Mouse (Mus musculus) olfactory bulb, adult 2 months (tissue): ENCODE measurements around the gene Scfd2. TPM values are rescaled to one million over a fixed set of nuclear protein-coding genes. Genes with fewer than 3 reads are reported as not detected.

Source experiments
- H3K27ac ChIP-seq: fragments of 200-500 bp; 2 replicates; pipeline ENCODE4 v1.5.1; 2012; ENCODE audit warnings: low read depth, low read length; ENCODE audit not compliant: insufficient read depth
- H3K4me1 ChIP-seq: fragments of 200-500 bp; 2 replicates; pipeline ENCODE4 v1.6.1; 2012; ENCODE audit warnings: low read length; ENCODE audit not compliant: control insufficient read depth, insufficient read depth
- H3K4me3 ChIP-seq: fragments of 200-500 bp; 2 replicates; pipeline ENCODE4 v1.5.1; 2012; ENCODE audit warnings: mild to moderate bottlenecking, low read depth, low read length, moderate library complexity; ENCODE audit not compliant: insufficient read depth
- CTCF ChIP-seq: fragments of 200-500 bp; IDR thresholded peaks from 2 replicates; pipeline ENCODE4 v1.5.1; 2012; ENCODE audit warnings: low read depth, mild to moderate bottlenecking, low read length, moderate library complexity; ENCODE audit not compliant: insufficient read depth
- POLR2A ChIP-seq: fragments of 200-500 bp; IDR thresholded peaks from 2 replicates; pipeline ENCODE4 v1.6.1; 2012; ENCODE audit warnings: mild to moderate bottlenecking, low read depth, low read length, moderate library complexity; ENCODE audit not compliant: insufficient read depth
- WGBS: fragments of 180-500 bp; shearing (Covaris S2); methylation state at CpG from one replicate; pipeline ENCODE4 v1.1.7; 2018; 5-methylcytosine and 5-hydroxymethylcytosine counted together
- polyA plus RNA-seq: library from polyadenylated mRNA; stranded (reverse); fragments of >200 nt; gene quantifications from 2 replicates; pipeline ENCODE4 v1.2.4, GENCODE M21; 2012; ENCODE audit warnings: low replicate concordance; ENCODE audit not compliant: missing spikeins, insufficient read depth, insufficient read length

The Scfd2 gene
- polyA plus RNA-seq, 1 experiment, result not detected

DNA sequence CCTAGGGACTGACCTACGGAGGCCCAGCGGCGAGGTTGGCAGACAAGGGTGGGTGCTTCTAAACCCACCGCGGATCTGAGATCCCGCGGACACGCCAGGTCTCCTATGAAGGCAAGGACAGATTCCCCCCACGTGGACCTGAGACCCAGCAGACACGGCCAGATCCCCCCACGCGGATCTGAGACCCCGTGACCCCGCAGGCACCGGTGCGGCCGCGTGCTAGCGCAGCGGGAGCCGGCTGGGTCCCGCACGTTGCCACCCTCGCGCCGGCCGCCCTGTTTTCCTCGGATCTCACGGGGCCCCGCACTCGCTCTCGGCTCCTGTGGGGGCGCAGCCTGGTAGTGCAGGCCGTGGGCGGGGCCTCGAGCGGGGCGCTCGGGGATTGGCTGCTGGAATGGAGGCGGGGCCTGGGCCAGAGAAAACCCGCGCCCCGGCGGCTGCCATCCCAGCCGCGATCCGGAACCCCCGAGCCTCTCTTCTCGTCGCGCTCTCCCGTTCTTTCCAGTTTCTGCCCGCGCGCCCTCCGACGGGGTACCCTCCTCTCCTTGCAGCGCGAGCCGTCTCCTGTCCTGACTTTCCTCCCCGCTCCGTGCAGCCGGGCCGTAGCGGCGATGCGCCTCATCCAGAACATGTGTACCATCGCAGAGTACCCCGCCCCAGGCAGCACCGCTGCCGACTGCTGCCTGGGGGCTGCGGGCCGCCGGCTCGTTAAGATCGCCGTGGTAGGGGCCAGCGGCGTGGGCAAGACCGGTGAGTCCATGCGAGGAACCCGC, 336.5 kb downstream of the Scfd2 start, which contains the start of gene Rasl11b:
Gene Rasl11b (plus strand): TSS at position 446 of the 773 bp plus-strand sequence.
- Histone ChIP-seq H3K27ac (peak within 1 kb of the TSS; percentile 95), H3K4me3 (peak within 1 kb of the TSS; percentile 66), H3K4me1 (peaks cover 32% of the 10 kb centered on the region)
- under 1% methylated on average over 82 of the region's 82 CpGs for WGBS
- TF ChIP-seq CTCF, result peak; percentile 12; the same call in 1 of the 2 replicates
- TF ChIP-seq POLR2A, result peak; percentile 100

- peak overlapping the region; percentile 95 for H3K27ac ChIP-seq
- peaks cover 30% of the 10 kb centered on the region for H3K4me1 ChIP-seq
- H3K4me3 ChIP-seq, result peak overlapping the region; percentile 66
- TF ChIP-seq POLR2A (no peak), CTCF (no peak)
- 35% methylated on average over 16 of the region's 16 CpGs for WGBS
Observed at GRCm38 (mm10) chr5:74194027-74194840, 337.3 kb downstream of the Scfd2 start.

GRCm38 (mm10) chr5:74193626-74194025, 337.9 kb downstream of the Scfd2 start:
- Histone ChIP-seq H3K4me3 (no peak overlapping the region), H3K27ac (peak overlapping the region; percentile 32), H3K4me1 (peaks cover 31% of the 10 kb centered on the region)
- no peak for TF ChIP-seq POLR2A
- TF ChIP-seq CTCF, result no peak
- WGBS, result 33% methylated on average over 7 of the region's 7 CpGs

- 45% methylated on average over 2 of the region's 2 CpGs for WGBS
- TF ChIP-seq CTCF (no peak), POLR2A (no peak)
- Histone ChIP-seq H3K4me3 (no peak overlapping the region), H3K4me1 (peaks cover 27% of the 10 kb centered on the region), H3K27ac (no peak overlapping the region)
Observed at GRCm38 (mm10) chr5:74193008-74193407, 338.6 kb downstream of the Scfd2 start.

GRCm38 (mm10) chr5:74190911-74191310, 340.6 kb downstream of the Scfd2 start:
- no peak for TF ChIP-seq POLR2A
- no peak for TF ChIP-seq CTCF
- H3K27ac ChIP-seq, result no peak overlapping the region
- H3K4me1 ChIP-seq, result peaks cover 26% of the 10 kb centered on the region
- no peak overlapping the region for H3K4me3 ChIP-seq
- WGBS, result 88% methylated on average over 5 of the region's 5 CpGs

DNA sequence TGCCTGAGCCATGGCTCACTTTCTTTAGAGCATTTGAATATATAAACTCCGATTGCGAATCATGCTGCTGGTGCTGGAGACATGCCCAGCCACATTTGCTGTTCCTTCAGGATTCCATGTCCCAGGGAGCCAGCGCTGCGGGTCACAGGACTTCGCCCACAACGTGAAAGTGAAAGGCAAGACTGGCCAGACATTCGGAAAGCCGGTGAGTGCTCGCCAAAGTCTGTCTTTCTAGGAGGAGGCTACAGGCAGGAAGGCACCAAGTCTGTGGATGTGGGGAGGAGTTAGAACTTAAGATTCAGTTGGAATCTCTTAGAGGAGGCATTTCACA, 341.4 kb downstream of the Scfd2 start:
- H3K4me3 ChIP-seq, result no peak overlapping the region
- TF ChIP-seq POLR2A (no peak), CTCF (no peak)
- 23% methylated on average over 9 of the region's 9 CpGs for WGBS
- peaks cover 26% of the 10 kb centered on the region for H3K4me1 ChIP-seq
- peak overlapping the region; percentile 91; the same call in 1 of the 2 replicates for H3K27ac ChIP-seq

DNA sequence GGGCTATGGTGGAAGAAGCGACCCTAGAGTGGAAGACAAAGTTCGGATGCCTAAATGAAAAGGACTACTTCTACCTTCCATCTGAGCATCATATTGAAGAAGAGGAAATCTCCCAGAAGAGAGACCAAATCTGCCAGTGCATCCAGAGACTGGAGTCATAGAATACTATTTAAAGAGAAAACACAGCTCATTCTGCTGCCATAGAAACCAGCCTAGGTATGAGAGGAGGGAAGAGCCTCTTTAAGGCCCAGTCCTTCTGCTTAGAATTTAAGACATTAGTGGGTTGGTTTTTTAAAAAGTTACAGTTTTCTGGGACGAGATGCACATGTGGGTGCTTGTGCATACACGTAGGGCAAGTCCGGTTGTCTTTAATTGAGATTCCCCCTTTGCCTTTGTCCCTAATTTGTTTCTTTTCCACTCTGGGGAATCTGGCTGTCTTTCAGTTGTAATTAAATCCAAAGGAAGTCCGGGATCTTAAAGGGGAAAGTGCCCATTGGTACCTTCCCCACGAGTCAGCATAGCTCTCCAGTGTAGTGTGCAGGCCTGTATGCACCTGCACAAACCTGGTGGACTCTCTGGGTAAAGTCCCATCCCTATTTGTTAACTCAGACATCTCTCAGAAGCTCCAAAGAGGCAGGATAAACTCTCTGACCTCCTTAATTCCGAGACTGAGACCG, 341.9 kb downstream of the Scfd2 start:
- no peak for TF ChIP-seq POLR2A
- no peak for TF ChIP-seq CTCF
- H3K27ac ChIP-seq, result peak overlapping the region; percentile 91
- WGBS, result 36% methylated on average over 9 of the region's 9 CpGs
- H3K4me1 ChIP-seq, result peaks cover 24% of the 10 kb centered on the region
- H3K4me3 ChIP-seq, result no peak overlapping the region

GRCm38 (mm10) chr5:74188886-74189285, 342.7 kb downstream of the Scfd2 start:
- WGBS, result 77% methylated on average over 8 of the region's 8 CpGs
- Histone ChIP-seq H3K27ac (peak overlapping the region; percentile 91), H3K4me1 (peaks cover 22% of the 10 kb centered on the region), H3K4me3 (no peak overlapping the region)
- no peak for TF ChIP-seq POLR2A
- TF ChIP-seq CTCF, result no peak

GRCm38 (mm10) chr5:74188076-74188475, 343.5 kb downstream of the Scfd2 start:
- H3K27ac ChIP-seq, result peak overlapping the region; percentile 91
- H3K4me3 ChIP-seq, result no peak overlapping the region
- WGBS, result 39% methylated on average over 12 of the region's 12 CpGs
- no peak for TF ChIP-seq POLR2A
- no peak for TF ChIP-seq CTCF
- H3K4me1 ChIP-seq, result peaks cover 22% of the 10 kb centered on the region
